Mouse (Mus musculus) granulocyte monocyte progenitor cell, adult 5-6 weeks (primary cell): Measurements from ENCODE around the gene Osm. TPM values are rescaled to one million over a fixed set of nuclear protein-coding genes. Genes with fewer than 3 reads are reported as not detected.
A peak's percentile ranks its signal among the peaks of the same experiment; 100 is the strongest.

Experiments used
- ATAC-seq: replicated peaks from 2 replicates; pipeline ENCODE4 v1.8.0; 2016; ENCODE audit warnings: mild to moderate bottlenecking, moderate TSS enrichment, inconsistent platforms; ENCODE audit not compliant: poor library complexity, severe bottlenecking
- total RNA-seq, 2 experiments: library from RNA; stranded (forward) in 1 of 2; stranded (reverse) in 1 of 2; fragments of 200-712, 200-1000 nt in 1 of 2; fragments of >200 nt in 1 of 2; fragmentation: Nextera tagmentation in 1 of 2; gene quantifications; 2 replicates each; pipeline ENCODE4 v1.2.3; 2014 to 2017

The Osm gene
- total RNA-seq (2014; fragmentation: Nextera tagmentation) (6.4 and 10.8 TPM in 2 replicates), total RNA-seq (2017) (16.6 and 18.9 TPM in 2 replicates)

DNA sequence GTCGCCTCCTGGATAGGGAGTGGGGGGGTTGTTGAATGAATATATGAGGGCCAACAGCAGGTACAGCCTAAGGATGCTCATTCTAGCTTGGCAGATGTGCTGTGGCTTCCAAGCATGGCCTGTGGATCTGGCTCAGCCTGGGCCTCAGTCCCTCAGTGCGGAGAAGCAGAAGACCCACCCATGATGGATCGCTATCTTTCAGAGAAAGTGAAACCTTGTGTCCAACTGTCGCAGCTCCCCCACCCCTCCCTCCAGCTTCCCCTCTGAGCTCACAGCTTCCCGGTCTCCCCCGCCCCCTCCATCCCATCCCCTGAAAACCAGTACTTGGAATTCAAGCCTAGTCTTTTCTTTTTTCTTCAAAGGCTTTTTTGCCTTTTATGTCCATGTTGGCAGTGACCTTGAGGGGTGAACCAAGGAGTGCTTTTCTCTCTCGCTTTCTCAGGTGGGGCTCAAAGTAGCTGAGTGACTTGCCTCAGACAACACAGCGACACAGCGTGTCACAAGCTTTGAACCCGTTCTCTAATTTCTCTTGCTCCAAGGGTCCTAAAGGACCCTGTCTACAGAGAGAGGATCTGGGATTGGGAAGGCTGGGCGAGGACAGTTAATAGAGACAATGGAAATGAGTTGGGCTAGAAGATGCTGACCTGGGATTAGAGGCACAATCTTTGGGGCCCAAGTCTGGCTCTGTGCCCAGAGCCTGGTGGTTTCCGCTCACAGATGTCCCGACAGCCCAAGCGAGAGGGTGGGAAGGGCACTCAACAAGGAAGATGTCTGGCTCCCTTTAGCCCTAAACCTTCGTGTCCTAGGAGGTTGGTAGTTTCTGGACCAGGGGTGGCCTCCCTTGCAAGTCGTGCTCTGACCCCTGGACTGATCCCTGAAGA lies at the start of gene Osm:
Osm (plus strand) TSS at position 756 of the 881 bp plus-strand sequence.
- ATAC-seq = peak; percentile 4; the same call in 1 of the 2 replicates

GRCm38 (mm10) chr11:4186486-4187317 lies 49.5 kb upstream of the Osm start, which contains the start of gene Tbc1d10a:
Gene Tbc1d10a (plus strand): TSS chr11:4186789.
- ATAC-seq = peak; percentile 100

DNA sequence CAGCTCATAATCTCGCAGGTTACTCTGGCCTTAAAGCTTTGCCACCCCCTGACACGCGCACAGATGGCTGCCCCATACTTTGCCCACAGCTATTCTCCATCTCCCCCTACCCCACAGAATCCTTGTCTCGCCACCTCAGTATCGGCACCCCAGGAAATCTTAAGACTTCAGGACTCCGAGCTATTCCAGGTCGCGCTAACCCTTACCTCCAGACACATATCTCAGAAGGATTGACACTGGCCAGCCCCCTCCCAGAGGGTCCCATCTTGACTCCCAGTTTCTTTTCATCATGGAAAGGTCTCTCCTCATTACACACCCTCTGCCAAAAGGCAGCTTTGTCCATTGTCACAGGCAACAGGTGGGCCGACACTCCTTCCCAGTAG lies 48.9 kb upstream of the Osm start:
- no peak for ATAC-seq

- no peak for ATAC-seq
Observed at GRCm38 (mm10) chr11:4189182-4189581, 47.0 kb upstream of the Osm start.

DNA sequence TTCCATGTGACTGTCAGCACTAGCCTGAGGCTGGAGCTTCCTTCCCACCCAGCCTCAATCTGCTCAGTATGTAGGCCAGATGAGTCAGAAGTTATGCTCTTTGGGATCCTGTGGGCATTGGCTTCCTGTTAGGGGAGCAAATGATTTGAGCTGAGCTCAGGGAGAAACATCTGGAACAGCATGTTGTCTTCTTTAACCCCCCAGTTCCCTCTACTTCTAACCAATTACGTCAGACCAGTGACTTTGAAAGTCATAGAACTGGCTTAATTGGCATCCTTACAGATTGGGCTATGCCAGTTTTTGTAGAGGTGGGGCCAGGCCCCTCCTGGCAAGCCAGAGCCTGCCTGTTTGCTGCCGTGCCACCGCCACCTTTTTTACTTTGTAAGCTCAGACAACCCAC lies 45.5 kb upstream of the Osm start:
- no peak for ATAC-seq

DNA sequence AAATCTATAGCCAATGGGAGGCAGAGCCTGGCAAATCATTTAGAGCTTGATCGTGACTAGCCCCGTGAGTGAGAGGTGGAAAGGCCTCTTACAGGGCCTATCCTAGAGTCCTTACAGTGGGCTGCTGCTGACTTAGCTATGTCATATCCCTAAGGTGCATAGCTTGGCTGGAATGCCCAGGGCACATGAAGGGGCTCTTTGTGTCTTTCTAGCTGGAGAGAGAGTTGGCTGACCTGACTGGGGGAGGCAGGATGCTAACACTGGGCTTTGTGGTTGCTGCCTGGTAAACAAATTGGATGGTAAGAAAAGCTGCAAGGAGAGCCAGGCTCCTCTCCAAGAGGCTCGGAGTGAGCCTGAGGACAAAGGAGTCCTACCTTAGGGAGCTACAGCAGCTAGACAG lies 43.5 kb upstream of the Osm start:
- no peak for ATAC-seq

GRCm38 (mm10) chr11:4193420-4193819 lies 42.8 kb upstream of the Osm start:
- ATAC-seq = no peak

- peak; percentile 90 for ATAC-seq
Observed at GRCm38 (mm10) chr11:4195597-4196031, 40.6 kb upstream of the Osm start.

- no peak for ATAC-seq
Observed at GRCm38 (mm10) chr11:4196636-4197035, 39.6 kb upstream of the Osm start.

DNA sequence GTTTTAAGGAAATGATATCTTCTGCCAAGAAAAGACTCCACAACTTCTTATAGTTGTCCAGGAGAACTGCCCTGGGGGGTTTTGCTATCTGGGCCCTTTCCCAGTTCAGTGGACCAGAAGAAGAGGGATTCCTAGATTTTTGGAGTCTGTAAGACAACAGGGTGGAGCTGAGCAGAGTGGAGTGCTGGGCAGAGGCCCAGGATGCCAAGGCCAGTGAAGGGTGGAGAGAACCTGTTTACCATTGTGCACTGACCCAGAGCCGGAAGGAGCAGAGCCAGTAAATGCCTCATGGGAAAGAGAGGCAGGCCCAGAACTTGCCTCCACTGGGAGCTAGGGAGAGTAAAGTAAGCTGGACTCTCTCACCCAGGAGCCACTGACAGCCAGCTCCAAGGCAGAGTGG lies 38.5 kb upstream of the Osm start:
- ATAC-seq = no peak

DNA sequence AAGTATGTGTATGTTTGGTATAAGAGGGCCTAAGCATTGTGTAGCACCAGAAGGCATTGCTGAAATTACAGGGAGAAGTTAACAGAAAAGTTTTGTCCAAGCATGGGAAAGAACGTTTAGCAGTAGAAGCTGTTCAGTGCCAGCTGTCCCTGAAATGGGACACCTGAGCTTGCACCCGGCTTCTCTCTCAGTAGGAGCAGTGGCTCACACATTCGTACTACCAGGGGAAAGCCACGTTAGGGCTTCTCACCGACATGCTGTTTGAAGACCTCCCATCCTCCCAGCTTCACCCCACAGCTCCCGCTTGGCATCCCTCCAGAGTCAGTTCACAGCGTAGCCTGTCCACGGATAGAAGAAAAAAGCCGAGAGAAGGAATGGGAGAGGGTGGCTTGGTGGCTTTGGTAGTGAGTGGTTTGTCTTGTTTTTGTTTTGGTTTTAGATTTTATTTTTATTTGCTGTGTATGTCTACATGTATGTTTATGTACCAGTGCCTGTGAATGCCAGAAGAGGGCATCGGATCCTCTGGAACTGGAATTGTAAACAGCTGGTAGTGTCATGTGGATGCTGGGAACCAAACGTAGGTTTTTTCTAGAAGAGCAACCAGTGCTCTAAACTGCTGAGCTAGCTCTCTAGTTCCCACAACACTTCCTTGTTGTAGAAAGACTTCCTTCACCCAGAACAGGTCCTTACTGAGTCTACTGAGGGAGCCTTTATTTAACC lies 34.1 kb upstream of the Osm start:
- no peak for ATAC-seq

GRCm38 (mm10) chr11:4202995-4203704 lies 33.1 kb upstream of the Osm start:
- ATAC-seq = no peak

DNA sequence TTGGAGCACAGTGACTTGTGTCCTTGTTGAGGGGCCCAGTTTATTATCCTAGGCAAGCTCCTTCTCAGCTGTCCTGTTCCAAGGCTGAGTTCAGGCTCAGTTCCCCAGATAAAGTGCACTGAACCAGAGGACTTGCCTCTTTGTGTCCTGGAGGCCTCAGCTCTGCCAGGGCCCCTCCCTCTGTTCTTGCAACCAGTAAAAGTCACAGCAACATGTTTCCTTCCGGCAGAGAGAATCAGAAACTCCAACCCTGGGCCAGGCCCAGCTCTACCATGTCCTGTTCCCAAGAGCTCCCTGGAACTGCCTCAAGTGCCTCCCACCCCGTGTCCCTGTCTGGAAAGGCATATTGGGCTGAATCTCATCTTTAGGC lies 32.5 kb upstream of the Osm start:
- no peak for ATAC-seq

DNA sequence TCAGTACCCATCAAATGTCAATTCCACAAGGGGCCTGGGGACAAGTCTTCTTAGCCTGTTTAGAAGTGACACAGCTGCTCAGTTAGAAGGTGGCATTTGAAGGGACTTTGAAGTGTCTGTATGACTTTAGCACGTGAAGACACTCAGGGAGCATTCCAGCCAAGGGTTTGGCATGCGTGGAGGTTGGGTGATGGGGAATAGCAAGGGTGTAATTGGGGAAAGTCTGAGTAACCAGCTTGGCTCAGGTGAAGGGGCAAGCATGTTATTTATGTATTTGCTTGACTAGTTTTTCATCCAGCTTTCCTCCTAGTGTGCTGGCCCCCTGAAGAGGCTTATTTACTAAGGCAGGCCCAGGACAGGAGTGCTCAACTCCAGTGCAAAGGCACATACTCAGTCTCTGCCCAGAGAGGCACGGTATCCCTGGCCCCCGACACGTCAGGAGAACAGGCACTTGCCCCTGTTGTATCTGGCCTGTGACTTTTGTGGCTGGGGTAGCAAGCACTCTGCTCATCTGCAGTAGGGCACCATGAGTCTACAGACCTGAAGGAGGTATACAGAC lies 31.0 kb upstream of the Osm start:
- no peak for ATAC-seq

DNA sequence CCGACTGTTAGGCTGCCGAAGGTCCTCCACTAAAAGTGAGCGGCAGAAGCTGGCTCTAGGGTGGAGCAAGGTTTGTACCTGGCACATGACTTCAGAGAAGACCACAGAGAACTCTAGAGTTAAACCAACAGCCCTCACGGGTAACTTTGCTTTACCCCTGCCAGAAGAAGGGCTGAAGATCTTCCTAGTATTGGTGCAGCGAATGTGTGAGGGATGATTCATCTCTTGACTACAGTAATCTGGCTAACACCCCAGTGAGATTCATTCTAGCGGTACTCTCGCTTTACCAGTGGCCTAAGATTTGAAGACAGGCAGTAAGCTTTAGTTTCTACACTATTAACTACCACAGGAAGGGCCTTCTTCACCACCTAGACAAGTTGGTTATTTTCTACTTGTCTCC lies 30.3 kb upstream of the Osm start:
- no peak for ATAC-seq

DNA sequence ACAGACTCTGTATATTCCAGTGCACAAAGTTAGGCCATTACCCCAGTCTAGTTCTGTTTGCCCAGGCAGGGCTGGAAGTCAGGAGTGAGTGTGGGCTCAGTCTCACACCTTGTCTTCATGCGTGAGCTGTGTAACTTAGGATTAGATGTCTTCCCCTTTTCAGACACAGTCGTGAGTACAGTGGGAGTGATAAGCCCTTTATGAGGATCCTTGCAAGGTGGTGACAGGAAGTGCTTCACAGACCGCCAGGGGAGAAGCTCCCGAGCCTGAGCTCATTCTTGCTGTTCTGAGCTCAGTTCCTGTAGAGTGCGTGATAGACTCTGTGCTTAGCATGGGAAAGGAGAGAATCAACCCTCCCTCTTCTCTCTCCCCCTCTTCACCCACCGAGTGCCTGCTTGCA lies 29.7 kb upstream of the Osm start:
- peak; percentile 68 for ATAC-seq

- no peak for ATAC-seq
Observed at GRCm38 (mm10) chr11:4207655-4208054, 28.6 kb upstream of the Osm start.

GRCm38 (mm10) chr11:4209556-4209955 lies 26.7 kb upstream of the Osm start:
- ATAC-seq = no peak

DNA sequence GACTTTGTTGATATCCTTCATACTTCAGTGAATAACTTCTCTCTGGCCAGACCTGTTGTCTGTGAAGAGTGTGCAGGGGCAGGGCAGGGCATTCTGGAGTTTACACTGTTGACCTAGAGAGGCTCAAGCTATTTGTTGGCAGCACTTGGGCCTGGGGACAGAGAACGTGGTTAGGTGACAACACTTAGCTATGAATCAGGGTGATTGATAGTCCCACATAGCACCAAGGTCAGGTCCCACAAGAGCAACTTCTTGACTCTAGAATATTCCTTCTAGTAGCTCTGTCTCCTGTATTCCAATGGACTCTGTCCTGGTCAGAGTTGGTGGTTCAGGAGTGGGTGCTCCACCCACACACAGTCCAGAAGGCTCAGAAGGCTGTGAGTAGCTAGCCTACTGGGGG lies 25.4 kb upstream of the Osm start:
- ATAC-seq = no peak

GRCm38 (mm10) chr11:4213107-4213506 lies 23.1 kb upstream of the Osm start:
- no peak for ATAC-seq
